Mouse (Mus musculus) thymus, adult 2 months (tissue): Measurements from ENCODE around the gene Psmg3.

ENCODE experiments used
- CTCF ChIP-seq: fragments of 200-500 bp; IDR thresholded peaks from 2 replicates; pipeline ENCODE4 v1.5.1; 2012; ENCODE audit warnings: mild to moderate bottlenecking, control low read depth, low read length, moderate library complexity, borderline replicate concordance; ENCODE audit not compliant: control insufficient read depth, poor library complexity, insufficient read depth; ENCODE audit errors: extremely low read depth
- POLR2A ChIP-seq: fragments of 200-500 bp; IDR thresholded peaks from 2 replicates; pipeline ENCODE4 v1.6.1; 2012; ENCODE audit warnings: mild to moderate bottlenecking, low read length, control low read depth, moderate library complexity; ENCODE audit not compliant: control insufficient read depth, poor library complexity, insufficient read depth; ENCODE audit errors: extremely low read depth

GRCm38 (mm10) chr5:139862759-139863158 lies 36.1 kb upstream of the Psmg3 start:
- TF ChIP-seq POLR2A (no peak), CTCF (no peak)
